Mouse (Mus musculus) erythroblast, adult 5-6 weeks (primary cell): ENCODE measurements around the gene Fam234b. TPM values are rescaled to one million over a fixed set of nuclear protein-coding genes. Genes with fewer than 3 reads are reported as not detected.

Experiments
- ATAC-seq: replicated peaks from 2 replicates; pipeline ENCODE4 v1.8.0; 2016; ENCODE audit warnings: moderate number of reproducible peaks, mild to moderate bottlenecking, moderate TSS enrichment, inconsistent platforms; ENCODE audit not compliant: poor library complexity, low FRiP score, severe bottlenecking
- total RNA-seq, 2 experiments: library from RNA; stranded (forward) in 1 of 2; stranded (reverse) in 1 of 2; fragments of 150-400 nt in 1 of 2; fragments of 200-764, 138-1000 nt in 1 of 2; gene quantifications; 2 replicates each; pipeline versions ENCODE4 v1.2.3 to v1.2.4; 2015 to 2017; ENCODE audit warnings: low replicate concordance in 2 of 2

Fam234b gene
- total RNA-seq (2015; ENCODE audit: low replicate concordance) (96.6 and 108 TPM in 2 replicates), total RNA-seq (2017; ENCODE audit: low replicate concordance) (155 and 168 TPM in 2 replicates)

DNA sequence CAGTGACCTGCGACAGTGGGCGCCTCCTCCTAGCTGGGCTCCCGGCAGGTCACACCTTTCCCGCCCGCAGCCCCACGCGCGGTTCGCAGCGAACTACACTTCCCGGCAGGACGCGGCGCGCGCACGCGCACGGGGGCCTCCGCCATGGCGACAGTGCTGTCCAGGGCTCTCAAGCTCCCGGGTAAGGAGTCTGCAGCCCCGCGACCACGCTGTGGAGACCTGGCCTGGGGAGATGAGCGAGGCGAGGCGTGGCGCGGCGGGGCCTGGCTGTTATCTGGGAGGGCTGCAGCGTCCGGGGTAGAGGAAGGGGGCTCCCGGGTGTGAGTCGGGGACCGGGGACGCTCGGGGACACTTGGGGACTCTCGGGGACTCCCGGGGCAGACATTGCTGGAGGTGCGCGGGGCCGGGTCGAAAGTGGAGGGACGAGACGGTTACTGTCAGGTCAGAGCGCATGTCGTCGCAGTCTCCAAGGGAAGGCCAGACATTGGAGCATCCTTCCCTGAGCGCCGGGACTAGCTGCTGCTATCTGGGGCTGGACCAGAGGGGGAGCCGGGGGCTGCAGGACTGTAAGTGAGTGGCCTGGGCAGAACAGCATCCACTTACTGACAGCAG, at the start of gene Fam234b, which contains the start of gene Hebp1:
Fam234b (plus strand) TSS at position 57 of the 612 bp plus-strand sequence.
Hebp1 (minus strand) TSS at position 102 of the 612 bp plus-strand sequence.
- ATAC-seq = peak; percentile 60

- ATAC-seq = peak; percentile 70
Observed at GRCm38 (mm10) chr6:135148506-135148905, 49.3 kb upstream of the Fam234b start.

GRCm38 (mm10) chr6:135149175-135149574, 48.6 kb upstream of the Fam234b start:
- ATAC-seq = no peak

- no peak for ATAC-seq
Observed at GRCm38 (mm10) chr6:135149722-135150121, 48.1 kb upstream of the Fam234b start.

- ATAC-seq = peak; percentile 76
Observed at GRCm38 (mm10) chr6:135150311-135150710, 47.5 kb upstream of the Fam234b start.

DNA sequence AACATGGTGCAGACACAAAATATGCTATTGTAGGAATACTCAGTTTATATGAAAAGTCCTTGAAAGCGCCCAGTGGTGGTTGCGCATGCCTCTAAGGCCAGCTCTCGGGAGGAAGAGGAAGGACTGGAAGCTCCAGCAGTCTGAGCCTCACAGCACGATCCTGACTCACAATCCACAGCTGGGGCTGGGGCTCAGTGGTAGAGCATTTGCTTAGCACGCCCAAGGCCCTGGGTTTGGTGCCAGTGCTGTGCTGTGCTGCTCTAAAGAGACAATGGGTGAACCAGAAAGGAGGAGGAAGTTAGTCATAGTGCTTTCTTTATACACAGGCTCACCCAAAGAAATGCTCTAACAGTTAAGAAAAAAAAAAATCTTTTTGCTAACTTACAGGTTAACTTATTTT, 44.1 kb upstream of the Fam234b start:
- ATAC-seq = no peak

DNA sequence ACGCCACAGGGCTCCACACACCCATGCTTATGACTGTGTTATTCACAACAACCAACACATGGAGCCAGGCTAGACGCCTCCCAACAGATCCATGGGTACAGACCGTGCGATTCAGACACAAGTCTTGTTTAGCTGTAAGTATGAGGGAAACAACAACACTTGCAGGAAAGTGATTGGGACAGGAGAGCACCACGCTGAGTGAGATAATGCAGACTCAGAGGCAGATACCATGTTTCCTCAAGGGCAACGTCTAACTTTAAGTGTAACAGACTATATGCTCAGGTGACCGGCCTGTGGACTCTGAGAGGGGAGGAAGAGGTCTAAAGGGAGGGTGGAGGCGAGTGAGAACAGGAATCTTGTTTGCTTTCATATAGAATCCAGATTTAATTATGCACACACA, 41.2 kb upstream of the Fam234b start:
- ATAC-seq = 0 out of 2 replicates have a peak, but pooled peaks have one; percentile 11

DNA sequence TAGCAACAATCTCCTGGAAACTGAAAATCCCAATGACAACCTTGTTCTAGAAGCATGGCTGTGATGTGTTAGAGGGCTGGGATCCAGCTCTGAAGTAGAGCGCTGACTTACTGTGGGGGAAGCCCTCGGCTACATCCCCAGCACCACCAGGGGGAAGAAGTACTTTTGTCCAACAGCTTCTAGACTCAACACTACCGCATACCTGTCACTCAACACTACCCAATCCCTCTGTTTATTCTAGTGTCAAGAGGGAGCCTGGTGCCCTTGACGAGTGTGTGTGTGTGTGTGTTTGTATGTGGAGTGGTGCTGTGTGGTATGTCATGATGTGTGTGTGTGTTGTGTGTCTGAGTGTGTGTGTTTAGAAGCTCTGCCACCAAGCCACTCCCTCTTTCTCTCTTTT, 40.3 kb upstream of the Fam234b start:
- no peak for ATAC-seq

DNA sequence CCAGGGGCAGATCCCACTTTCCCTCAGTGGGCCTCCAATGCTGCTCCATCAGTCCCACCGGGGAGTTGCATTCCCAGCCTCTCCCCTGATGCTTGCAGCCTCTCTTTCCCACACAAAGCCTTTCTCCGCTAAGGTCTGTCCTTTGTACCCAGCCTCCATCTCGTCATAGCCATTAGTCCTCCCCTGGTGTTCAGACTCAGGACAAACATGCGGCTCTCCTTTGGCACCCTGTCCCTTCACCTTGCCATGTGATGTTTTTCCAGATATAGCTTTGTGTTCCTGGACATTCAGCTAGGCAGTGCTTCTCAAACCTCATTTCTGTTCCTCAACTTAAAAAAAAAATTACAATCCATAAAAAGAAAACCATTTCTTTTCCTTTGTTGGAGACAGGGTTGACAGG, 39.3 kb upstream of the Fam234b start:
- ATAC-seq = no peak

GRCm38 (mm10) chr6:135161356-135161755, 36.4 kb upstream of the Fam234b start:
- ATAC-seq = no peak

GRCm38 (mm10) chr6:135162311-135162710, 35.5 kb upstream of the Fam234b start:
- ATAC-seq = no peak

GRCm38 (mm10) chr6:135162861-135163260, 34.9 kb upstream of the Fam234b start:
- no peak for ATAC-seq

DNA sequence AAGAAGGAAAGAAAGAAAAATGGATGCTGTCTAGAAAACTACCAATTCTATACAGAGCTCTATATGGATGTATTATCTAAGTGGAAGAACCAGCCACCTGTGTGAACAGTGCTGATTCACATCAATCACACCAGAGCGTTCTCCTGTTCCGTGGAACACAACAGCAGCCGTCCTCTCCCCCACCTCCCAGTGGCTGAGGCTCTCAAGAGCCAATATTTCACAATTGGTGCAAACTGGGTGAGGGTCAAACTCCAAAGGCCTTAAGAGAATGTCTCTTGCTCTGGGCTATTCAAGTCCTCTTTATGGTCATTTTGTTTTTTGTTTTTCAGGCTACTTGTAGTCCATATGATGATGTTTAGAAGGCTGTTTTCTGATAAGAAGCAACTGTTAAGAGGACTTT, 32.6 kb upstream of the Fam234b start:
- ATAC-seq = no peak

DNA sequence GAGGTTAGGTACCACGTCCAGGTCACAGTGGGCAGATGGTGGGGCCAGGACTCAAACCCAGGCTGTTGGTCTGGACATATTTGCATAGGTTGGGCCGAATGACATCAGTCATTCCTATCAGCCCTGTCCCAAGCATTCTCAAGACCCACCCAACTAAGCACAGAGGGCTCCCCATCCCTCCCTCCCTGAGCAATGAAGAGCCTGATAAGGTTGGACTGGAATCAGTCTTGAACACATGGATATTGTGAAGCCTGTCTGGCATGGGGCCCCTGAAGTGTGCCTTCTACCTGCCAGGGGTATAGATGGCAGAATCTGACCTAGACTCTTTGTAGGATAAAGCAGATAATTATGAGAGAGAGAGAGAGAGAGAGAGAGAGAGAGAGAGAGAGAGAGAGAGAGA, 32.1 kb upstream of the Fam234b start:
- peak; percentile 61 for ATAC-seq

GRCm38 (mm10) chr6:135166262-135166661, 31.5 kb upstream of the Fam234b start:
- ATAC-seq = no peak

DNA sequence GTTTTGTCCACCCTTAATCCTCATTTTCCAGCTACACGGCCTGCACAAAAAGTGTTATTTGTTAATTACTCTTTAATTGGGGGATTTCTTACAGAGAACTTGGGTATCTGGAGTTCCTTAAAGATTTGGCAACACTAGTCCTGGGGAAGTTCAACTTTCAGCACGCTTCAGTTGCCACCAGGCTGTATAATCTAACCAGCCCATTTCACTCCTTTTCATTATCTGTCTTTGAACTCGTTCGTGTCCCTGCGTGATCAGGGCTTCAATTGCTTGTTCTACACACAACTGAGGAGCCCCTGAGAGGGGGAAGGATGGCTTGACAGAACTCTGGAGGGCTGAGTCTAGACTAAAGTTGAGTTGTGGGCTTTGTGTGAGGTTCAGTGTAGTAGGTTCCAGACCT, 31.1 kb upstream of the Fam234b start:
- peak; percentile 26 for ATAC-seq

DNA sequence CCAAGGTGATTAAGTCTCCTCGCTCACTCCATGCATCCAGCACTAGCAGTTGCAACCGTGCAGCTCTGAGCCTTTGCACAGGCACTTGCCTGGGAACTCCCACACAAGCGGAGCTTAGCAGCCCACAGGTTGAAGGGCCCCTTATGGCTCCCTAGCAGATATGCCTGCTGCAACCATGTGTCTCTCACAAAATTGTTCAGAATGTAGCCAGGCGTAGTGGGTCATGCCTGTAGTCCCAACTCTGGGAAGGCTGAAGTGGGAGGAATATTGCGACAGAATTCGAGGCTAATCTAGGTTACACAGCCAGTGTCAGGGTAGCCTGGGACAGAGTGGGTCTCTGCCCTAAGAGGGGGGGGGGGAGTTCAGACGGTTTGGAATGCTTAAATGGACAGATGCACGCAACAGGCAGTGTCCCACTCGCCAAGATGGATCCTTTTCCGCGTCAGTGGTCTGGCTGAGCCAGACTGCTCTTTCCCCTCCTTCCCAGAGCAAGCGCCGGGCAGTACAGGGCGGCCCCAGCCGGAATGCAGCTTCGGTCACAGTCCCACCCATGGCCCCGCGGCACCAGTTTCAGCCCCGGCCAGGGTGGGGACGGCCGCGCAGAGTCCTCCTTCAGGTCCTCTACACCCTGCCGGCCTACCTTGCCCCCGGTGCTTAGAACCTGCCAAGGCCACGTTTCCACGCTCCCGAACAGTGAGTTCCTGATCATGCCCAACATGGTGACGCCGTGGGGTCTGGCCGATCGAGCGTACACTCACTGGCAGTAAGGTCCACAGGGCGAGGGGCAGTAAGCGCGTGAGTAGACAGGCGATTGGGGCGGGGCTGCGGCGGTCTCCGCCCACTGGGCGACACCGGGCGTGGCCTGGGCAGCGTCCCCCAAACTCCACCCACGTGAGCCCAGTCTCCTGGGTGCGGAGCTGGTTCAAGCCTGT, 30.1 kb upstream of the Fam234b start:
- peak; percentile 84 for ATAC-seq

GRCm38 (mm10) chr6:135168471-135168870, 29.3 kb upstream of the Fam234b start:
- no peak for ATAC-seq

GRCm38 (mm10) chr6:135169246-135169645, 28.5 kb upstream of the Fam234b start:
- ATAC-seq = no peak

GRCm38 (mm10) chr6:135171736-135172135, 26.0 kb upstream of the Fam234b start:
- no peak for ATAC-seq

- ATAC-seq = no peak
Observed at GRCm38 (mm10) chr6:135175014-135175413, 22.8 kb upstream of the Fam234b start.
